Mouse (Mus musculus) lung, postnatal 0 days (tissue): ENCODE measurements at regions not wholly inside any gene's neighbourhood (a gene's known extent, or its start where the extent isn't known, plus 50 kb on each side); places are given as distances from the start of the nearest gene placed in this dataset.

Source experiments
- ATAC-seq: fragments of 200-750 bp; cut with Nextera tagmentation; 2 replicates; pipeline ENCODE4 v1.8.0; 2017; ENCODE audit warnings: moderate library complexity
- DNase-seq: peaks from one replicate; pipeline ENCODE4 v3.0.0-alpha.2; 2016; ENCODE audit warnings: low spot score
- H3K27ac ChIP-seq: fragments of 300-500 bp; sonication (generic); 2 replicates; pipeline ENCODE4 v1.5.1; 2014; ENCODE audit warnings: antibody characterized with exemption, mild to moderate bottlenecking, low read length, mixed read lengths
- H3K27me3 ChIP-seq: fragments of 300-500 bp; sonication (generic); replicated peaks from 2 replicates; pipeline ENCODE4 v1.6.1; 2014; ENCODE audit warnings: low read length, mixed read lengths; ENCODE audit not compliant: insufficient read depth
- H3K36me3 ChIP-seq: fragments of 300-500 bp; sonication (generic); 2 replicates; pipeline ENCODE4 v1.6.1; 2014; ENCODE audit warnings: low read length, mixed read lengths; ENCODE audit not compliant: insufficient read depth
- H3K4me1 ChIP-seq: fragments of 300-500 bp; sonication (generic); 2 replicates; pipeline ENCODE4 v1.6.1; 2014; ENCODE audit warnings: antibody characterized with exemption, low read depth, low read length, mixed read lengths; ENCODE audit not compliant: insufficient read depth
- H3K4me2 ChIP-seq: fragments of 300-500 bp; sonication (generic); replicated peaks from 2 replicates; pipeline ENCODE4 v1.6.1; 2014; ENCODE audit warnings: low read depth, mild to moderate bottlenecking, low read length, moderate library complexity, mixed read lengths
- H3K4me3 ChIP-seq: fragments of 300-500 bp; sonication (generic); 2 replicates; pipeline ENCODE4 v1.5.1; 2014; ENCODE audit warnings: low read depth, low read length
- H3K9ac ChIP-seq: fragments of 300-500 bp; sonication (generic); replicated peaks from 2 replicates; pipeline ENCODE4 v1.6.1; 2014; ENCODE audit warnings: low read depth, mild to moderate bottlenecking
- H3K9me3 ChIP-seq: fragments of 300-500 bp; sonication (generic); 2 replicates; pipeline ENCODE4 v1.6.1; 2016; ENCODE audit warnings: low read length, mixed read lengths
- CTCF ChIP-seq: IDR thresholded peaks from 2 replicates; pipeline ENCODE4 v1.5.1; 2016; ENCODE audit warnings: antibody characterized with exemption, mild to moderate bottlenecking
- EP300 ChIP-seq: IDR thresholded peaks from 2 replicates; pipeline ENCODE4 v1.6.1; 2016; ENCODE audit warnings: antibody characterized with exemption, mild to moderate bottlenecking, control low read depth
- WGBS: fragments of 180-500 bp; shearing (Covaris S2); extraction: QIAGEN DNeasy Blood & Tissue Kit; methylation state at CpG from one replicate; pipeline ENCODE4 v1.1.7; 2014; 5-methylcytosine and 5-hydroxymethylcytosine counted together

GRCm38 (mm10) chr10:42131798-42132197, 113.6 kb upstream of the Armc2 start:
- ATAC-seq (no peak), DNase-seq (no peak)
- no peaks in the 10 kb centered on the region for H3K36me3 ChIP-seq
- H3K27ac ChIP-seq: no peak overlapping the region
- H3K9me3 ChIP-seq: no peaks in the 10 kb centered on the region
- no peaks in the 10 kb centered on the region for H3K27me3 ChIP-seq
- WGBS: 92% methylated on average over 6 of the region's 6 CpGs
- H3K4me1 ChIP-seq: no peaks in the 10 kb centered on the region
- TF ChIP-seq EP300: no peak
- TF ChIP-seq CTCF: peak; percentile 38
- H3K4me2 ChIP-seq: no peak overlapping the region
- H3K4me3 ChIP-seq: no peak overlapping the region
- no peak overlapping the region for H3K9ac ChIP-seq

- Histone ChIP-seq H3K4me1 (no peaks in the 10 kb centered on the region), H3K4me3 (no peak overlapping the region), H3K4me2 (no peak overlapping the region), H3K9me3 (no peaks in the 10 kb centered on the region), H3K9ac (no peak overlapping the region), H3K36me3 (no peaks in the 10 kb centered on the region), H3K27me3 (no peaks in the 10 kb centered on the region), H3K27ac (no peak overlapping the region)
- DNase-seq (no peak), ATAC-seq (no peak)
- TF ChIP-seq EP300 (no peak), CTCF (no peak)
- 55% methylated on average over 2 of the region's 2 CpGs for WGBS
Measured at GRCm38 (mm10) chr10:42131298-42131697, 113.1 kb upstream of the Armc2 start.

GRCm38 (mm10) chr10:42127865-42128419, 109.7 kb upstream of the Armc2 start:
- Histone ChIP-seq H3K27ac (no peak overlapping the region), H3K4me2 (no peak overlapping the region), H3K36me3 (no peaks in the 10 kb centered on the region), H3K27me3 (no peaks in the 10 kb centered on the region), H3K9ac (no peak overlapping the region), H3K9me3 (no peaks in the 10 kb centered on the region), H3K4me1 (no peaks in the 10 kb centered on the region), H3K4me3 (no peak overlapping the region)
- DNase-seq (peak; percentile 57), ATAC-seq (peak; percentile 64)
- TF ChIP-seq CTCF: no peak
- TF ChIP-seq EP300: no peak
- 67% methylated on average over 14 of the region's 14 CpGs for WGBS

- Histone ChIP-seq H3K4me2 (no peak overlapping the region), H3K36me3 (no peaks in the 10 kb centered on the region), H3K27ac (no peak overlapping the region), H3K27me3 (no peaks in the 10 kb centered on the region), H3K9me3 (no peaks in the 10 kb centered on the region), H3K9ac (no peak overlapping the region), H3K4me1 (no peaks in the 10 kb centered on the region), H3K4me3 (no peak overlapping the region)
- TF ChIP-seq CTCF (no peak), EP300 (no peak)
- 80% methylated on average over 1 of the region's 1 CpGs for WGBS
- 0 out of 2 replicates have a peak, but pooled peaks have one; percentile 46 for ATAC-seq
- peak; percentile 32 for DNase-seq
Measured at GRCm38 (mm10) chr10:42126816-42127215, 108.6 kb upstream of the Armc2 start.

- ATAC-seq: no peak; the same call in 1 of the 2 replicates
- no peak overlapping the region for H3K4me3 ChIP-seq
- no peaks in the 10 kb centered on the region for H3K9me3 ChIP-seq
- H3K27ac ChIP-seq: no peak overlapping the region
- H3K36me3 ChIP-seq: no peaks in the 10 kb centered on the region
- DNase-seq: no peak
- no peak for TF ChIP-seq EP300
- no peak for TF ChIP-seq CTCF
- no peaks in the 10 kb centered on the region for H3K4me1 ChIP-seq
- H3K27me3 ChIP-seq: no peaks in the 10 kb centered on the region
- 46% methylated on average over 7 of the region's 7 CpGs for WGBS
- no peak overlapping the region for H3K9ac ChIP-seq
- no peak overlapping the region for H3K4me2 ChIP-seq
Measured at GRCm38 (mm10) chr10:42122768-42123635, 104.8 kb upstream of the Armc2 start.

GRCm38 (mm10) chr10:42121984-42122383, 103.7 kb upstream of the Armc2 start:
- no peak overlapping the region for H3K4me3 ChIP-seq
- no peak overlapping the region for H3K4me2 ChIP-seq
- H3K9ac ChIP-seq: no peak overlapping the region
- WGBS: 51% methylated on average over 4 of the region's 4 CpGs
- peak overlapping the region; percentile 39; the same call in 1 of the 2 replicates for H3K27ac ChIP-seq
- peak; percentile 44 for ATAC-seq
- TF ChIP-seq EP300 (no peak), CTCF (no peak)
- no peaks in the 10 kb centered on the region for H3K27me3 ChIP-seq
- no peaks in the 10 kb centered on the region for H3K9me3 ChIP-seq
- H3K36me3 ChIP-seq: no peaks in the 10 kb centered on the region
- DNase-seq: peak; percentile 49
- no peaks in the 10 kb centered on the region for H3K4me1 ChIP-seq
